Mouse (Mus musculus): Measurements from ENCODE around the gene Notch1. TPM values are rescaled to one million over a fixed set of nuclear protein-coding genes. Genes with fewer than 3 reads are reported as not detected.

Notch1 gene
- total RNA-seq, 2 experiments from 2014 or later: 23.6 to 27.5 TPM

DNA sequence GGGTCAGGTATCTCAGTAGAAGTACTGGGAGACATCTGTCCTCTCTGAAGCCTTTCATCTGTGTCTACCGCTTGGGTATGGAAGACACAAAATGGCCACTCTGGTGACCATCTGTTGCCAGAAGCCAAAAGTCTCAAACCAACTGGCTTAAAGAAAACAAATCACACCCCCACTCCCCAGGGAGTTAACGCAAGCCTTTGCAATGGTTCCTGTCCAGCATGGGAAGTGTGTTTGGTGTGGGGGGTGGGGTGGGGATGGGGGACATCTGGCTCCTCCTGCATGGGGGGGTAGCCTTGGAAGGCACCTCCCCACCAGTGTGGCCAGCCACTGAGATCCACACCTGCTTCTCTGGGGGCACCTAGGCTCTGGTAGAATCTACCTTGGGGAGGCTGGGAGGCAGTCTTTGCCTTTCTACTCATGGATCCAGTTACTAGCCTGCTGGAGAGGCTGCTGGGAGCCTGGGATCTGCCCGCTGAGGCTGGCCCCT lies 29.6 kb downstream of the Notch1 start:
- DNase-seq (ENCODE audit: low spot score in 2 of 2): no peak
- intact Hi-C loops (cut with DNase I): no loop called here

DNA sequence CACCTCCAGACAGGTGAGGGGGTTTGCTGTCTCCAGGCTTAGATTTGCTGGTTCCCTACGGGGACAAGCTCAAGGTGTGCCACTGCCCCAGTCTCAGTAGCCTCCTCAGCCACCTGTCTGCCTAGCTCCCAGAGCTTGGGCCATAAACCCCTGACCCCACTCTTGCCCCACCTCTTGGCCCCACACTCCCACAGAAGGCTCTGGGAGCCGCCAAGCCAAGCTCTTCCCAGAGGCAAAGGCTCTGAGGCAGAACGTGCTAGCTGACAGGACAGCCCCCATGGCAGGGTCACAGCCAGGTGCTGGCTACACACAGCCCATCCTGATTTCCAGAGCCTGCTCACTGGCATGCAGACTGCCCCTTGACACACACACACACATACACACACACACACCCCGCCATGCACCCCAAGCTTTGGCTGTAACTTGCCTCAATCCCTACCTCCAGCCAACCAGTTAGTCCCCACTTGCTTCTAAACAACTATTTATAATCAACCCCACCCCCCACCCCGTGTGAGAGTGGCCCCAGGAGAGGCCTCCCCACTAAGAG lies 30.1 kb downstream of the Notch1 start:
- no peak for DNase-seq (ENCODE audit: low spot score in 2 of 2)
- intact Hi-C loops (cut with DNase I): no loop called here

- DNase-seq (ENCODE audit: low spot score in 2 of 2): peak; percentile 49 to 67
- intact Hi-C loops (cut with DNase I): no loop called here
Observed at GRCm38 (mm10) chr2:26485710-26486109, 30.8 kb downstream of the Notch1 start.

DNA sequence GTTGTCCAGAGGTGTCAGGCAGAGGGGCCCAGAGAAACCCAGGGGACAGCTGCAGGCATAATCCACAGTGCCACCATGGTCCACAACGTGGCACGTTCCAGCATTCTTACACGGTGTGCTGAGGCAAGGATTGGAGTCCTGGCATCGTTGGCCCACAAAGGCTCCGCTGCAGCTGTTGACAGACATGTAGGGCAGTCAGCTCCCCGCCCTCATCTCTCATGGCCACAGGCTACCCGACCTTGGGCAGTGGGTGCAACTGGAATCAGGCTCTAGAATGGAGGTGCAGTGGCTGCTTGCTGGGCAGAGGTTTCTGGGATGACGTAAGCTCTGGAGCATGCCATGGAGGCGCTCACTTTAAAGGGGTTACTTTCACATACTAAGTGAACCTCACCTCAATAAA lies 31.2 kb downstream of the Notch1 start:
- DNase-seq (ENCODE audit: low spot score in 2 of 2): no peak
- intact Hi-C loops (cut with DNase I): no loop called here

DNA sequence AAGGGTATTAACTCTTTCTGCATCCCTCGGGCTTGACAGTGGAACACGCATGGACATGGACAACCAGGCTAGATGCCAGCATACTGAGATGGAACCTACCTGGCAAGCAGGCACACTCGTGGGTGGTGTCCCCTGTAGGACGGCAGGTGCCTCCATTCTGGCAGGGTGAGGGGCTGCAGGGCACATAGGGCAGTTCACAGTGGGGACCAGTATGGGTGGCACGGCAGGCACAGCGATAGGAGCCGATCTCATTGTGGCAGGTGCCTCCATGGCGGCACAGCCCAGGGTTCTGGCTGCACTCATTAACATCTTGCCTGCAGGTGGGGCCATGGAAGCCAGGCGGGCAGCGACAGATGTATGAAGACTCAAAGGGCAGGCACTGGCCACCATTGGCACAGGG lies 32.3 kb downstream of the Notch1 start:
- intact Hi-C loops (cut with DNase I): no loop called here
- no peak for DNase-seq (ENCODE audit: low spot score in 2 of 2)

DNA sequence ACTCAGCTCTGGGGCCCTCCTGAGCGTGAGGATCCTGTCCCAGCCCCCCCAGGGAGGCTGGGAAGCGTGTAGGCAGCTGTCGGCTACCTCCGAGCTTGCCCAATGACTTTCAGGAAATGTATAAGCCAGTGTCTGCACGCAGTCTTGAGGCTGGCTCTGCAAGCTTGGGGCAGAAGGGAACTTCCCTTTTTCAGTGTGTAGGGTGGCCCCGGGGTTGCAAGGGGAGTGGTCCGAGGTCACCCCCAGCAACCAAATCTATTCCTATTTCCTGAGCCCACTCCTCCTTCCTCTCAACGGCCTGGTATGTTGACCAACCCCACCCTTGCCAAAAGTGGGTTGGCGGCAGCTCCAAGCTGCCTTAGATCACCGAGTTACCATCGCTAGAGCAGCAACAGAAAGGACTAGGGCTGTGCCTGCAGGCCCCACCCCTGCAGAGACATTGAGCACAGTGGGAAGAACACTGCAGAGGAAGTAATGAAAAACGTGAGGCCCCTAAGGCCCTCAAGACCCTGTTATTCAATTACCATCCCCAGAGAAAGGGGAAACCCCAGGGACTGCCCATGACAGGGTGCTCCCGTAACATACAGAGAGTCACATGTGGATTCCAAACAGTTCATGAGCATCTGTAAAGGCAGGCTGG lies 33.1 kb downstream of the Notch1 start:
- DNase-seq (ENCODE audit: low spot score in 2 of 2): no peak
- intact Hi-C loops (cut with DNase I): no loop called here

GRCm38 (mm10) chr2:26482824-26483223 lies 33.6 kb downstream of the Notch1 start:
- no peak for DNase-seq (ENCODE audit: low spot score in 2 of 2)
- intact Hi-C loops (cut with DNase I): no loop called here

GRCm38 (mm10) chr2:26481724-26482495 lies 34.6 kb downstream of the Notch1 start:
- intact Hi-C loops (cut with DNase I): no loop called here
- DNase-seq (ENCODE audit: low spot score in 2 of 2): no peak

- intact Hi-C loops (cut with DNase I): no loop called here
- DNase-seq (ENCODE audit: low spot score in 2 of 2): no peak
Observed at GRCm38 (mm10) chr2:26480911-26481310, 35.6 kb downstream of the Notch1 start.

DNA sequence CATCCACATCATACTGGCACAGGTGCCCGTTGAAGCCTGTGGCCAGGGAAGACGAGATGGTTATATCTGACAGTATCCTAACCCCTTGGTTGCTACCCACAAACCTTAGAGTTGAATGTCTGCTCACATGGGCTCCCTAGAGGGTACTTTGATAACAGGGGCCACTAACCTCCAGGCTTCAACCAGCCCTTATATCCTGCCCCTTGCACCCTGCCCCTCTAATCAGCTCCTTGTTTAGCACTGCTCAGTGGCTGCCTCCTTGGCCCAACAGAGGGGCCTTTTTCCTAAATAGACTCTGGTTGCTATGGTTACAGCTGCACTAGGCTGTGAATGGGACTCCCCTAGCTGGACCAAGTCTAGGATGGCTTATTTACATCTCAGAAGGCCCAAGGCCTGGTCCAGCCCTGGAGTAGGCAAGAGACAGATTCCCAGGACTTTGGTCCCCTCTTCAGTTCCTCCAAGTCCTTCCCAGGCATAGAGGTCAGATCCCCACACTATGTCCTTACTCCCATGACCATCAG lies 37.7 kb downstream of the Notch1 start:
- no peak for DNase-seq (ENCODE audit: low spot score in 2 of 2)
- intact Hi-C loops (cut with DNase I): no loop called here

GRCm38 (mm10) chr2:26477911-26478310 lies 38.6 kb downstream of the Notch1 start:
- DNase-seq (ENCODE audit: low spot score in 2 of 2): no peak
- intact Hi-C loops (cut with DNase I): no loop called here

- intact Hi-C loops (cut with DNase I): no loop called here
- no peak for DNase-seq (ENCODE audit: low spot score in 2 of 2)
Observed at GRCm38 (mm10) chr2:26475505-26476430, 40.7 kb downstream of the Notch1 start.

DNA sequence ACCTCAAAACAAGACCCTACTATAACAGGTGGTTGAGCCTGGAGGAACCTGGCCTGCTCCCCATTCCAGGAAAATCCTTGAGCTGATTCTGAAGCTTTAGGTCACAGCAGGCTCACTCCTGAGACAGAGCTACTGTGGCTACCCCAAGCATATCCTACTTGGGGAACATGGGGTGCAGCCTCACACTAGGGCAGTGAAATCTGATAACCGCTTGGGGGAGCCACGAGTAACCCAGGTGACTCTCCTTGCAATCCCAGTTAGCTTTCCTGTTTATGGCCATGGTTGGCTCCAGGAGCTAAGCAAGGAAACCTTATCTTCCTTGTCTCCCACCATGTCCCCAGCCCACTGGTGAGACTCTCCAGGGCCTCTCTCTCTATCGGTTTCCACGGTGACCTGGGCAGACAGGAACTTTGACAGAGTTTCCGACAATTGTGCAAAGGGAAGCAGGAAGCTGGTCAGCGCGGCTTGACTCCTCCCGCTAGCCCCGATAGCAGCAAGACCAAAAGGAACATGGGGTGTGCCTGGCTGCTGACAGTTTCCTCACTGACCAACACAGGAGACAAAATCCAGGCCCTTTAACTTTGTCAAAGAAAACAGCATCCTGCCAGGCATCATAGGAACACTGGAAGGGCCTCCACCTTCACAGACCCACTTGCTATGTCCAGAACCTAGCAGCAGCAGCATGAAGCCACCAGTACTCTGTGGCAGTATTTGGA lies 41.5 kb downstream of the Notch1 start:
- intact Hi-C loops (cut with DNase I): no loop called here

GRCm38 (mm10) chr2:26472312-26473090 lies 44.0 kb downstream of the Notch1 start:
- intact Hi-C loops (cut with DNase I): no loop called here
- no peak for DNase-seq (ENCODE audit: low spot score in 2 of 2)

More for the DNA sequence above, 41.5 kb downstream of the Notch1 start:
- no peak for DNase-seq (ENCODE audit: low spot score in 2 of 2)

GRCm38 (mm10) chr2:26471652-26472285 lies 44.7 kb downstream of the Notch1 start:
- intact Hi-C loops (cut with DNase I): no loop called here
- DNase-seq (ENCODE audit: low spot score in 2 of 2): no peak

- no peak for DNase-seq (ENCODE audit: low spot score in 2 of 2)
- intact Hi-C loops (cut with DNase I): no loop called here
Observed at GRCm38 (mm10) chr2:26470967-26471366, 45.5 kb downstream of the Notch1 start.

GRCm38 (mm10) chr2:26468376-26468775 lies 48.1 kb downstream of the Notch1 start:
- intact Hi-C loops (cut with DNase I): no loop called here

GRCm38 (mm10) chr2:26463412-26463811 lies 53.1 kb downstream of the Notch1 start:
- no peak for DNase-seq (ENCODE audit: low spot score in 2 of 2)
- intact Hi-C loops (cut with DNase I): no loop called here

More at GRCm38 (mm10) chr2:26468376-26468775, 48.1 kb downstream of the Notch1 start:
- no peak for DNase-seq (ENCODE audit: low spot score in 2 of 2)

All from left cerebral cortex, postnatal 14 days (tissue).